Mouse (Mus musculus): ENCODE measurements around the gene Gast. TPM values are rescaled to one million over a fixed set of nuclear protein-coding genes. Genes with fewer than 3 reads are reported as not detected.

Gene Gast
- total and polyA plus RNA-seq, 2 experiments from 2014 or later = not detected

DNA sequence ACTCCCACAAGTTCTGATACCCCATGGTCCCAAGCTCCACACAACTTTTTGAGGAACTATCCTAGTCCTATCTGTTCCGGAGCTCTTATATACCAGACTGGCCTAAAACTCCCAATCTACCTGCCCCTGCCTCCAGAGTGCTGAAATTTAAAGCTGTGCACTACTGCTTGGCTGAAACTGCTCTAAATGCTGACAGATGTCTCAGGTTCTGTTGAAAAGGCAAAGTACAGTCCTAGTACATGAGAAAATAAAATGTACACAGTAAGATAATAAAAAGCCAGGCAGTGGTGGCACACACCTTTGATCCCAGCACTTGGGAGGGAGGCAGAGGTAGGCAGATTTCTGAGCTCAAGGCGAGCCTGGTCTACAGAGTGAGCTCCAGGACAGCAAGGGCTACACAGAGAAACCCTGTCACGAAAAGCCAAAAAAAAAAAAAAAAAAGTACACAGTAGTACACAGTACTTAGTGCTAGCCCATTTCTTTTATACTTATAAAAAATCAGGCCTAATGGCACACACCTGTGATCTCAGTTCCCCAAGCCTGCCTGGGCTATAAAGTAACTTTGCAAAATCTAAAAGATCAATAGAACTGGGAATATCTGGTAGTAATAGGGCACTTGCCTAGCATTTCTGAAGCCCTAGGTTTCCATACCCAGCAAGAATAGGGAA is 11.5 kb upstream of the Gast start:
- Histone ChIP-seq H3K9me3 (replicated peaks; ENCODE audit: control insufficient read depth, low read length) (no peaks in the 10 kb centered on the region), H3K9ac (replicated peaks; ENCODE audit: low read depth, low read length) (no peak overlapping the region), H3K27me3 (ENCODE audit: control insufficient read depth, insufficient read depth, low read length) (no peaks in the 10 kb centered on the region), H3K36me3 (replicated peaks; ENCODE audit: control insufficient read depth, insufficient read depth, low read length) (peaks cover 23% of the 10 kb centered on the region), H3K4me3 (ENCODE audit: low read depth, low read length) (no peak overlapping the region), H3K4me2 (ENCODE audit: low read depth, low read length) (no peak overlapping the region), H3K27ac (ENCODE audit: low read depth) (no peak overlapping the region), H3K4me1 (ENCODE audit: control insufficient read depth, insufficient read depth) (peaks cover 5% of the 10 kb centered on the region; the same call in 1 of the 2 replicates)
- TF ChIP-seq CTCF (IDR thresholded peaks at IDR 0.05; ENCODE audit: low read depth) (no peak), EP300 (IDR thresholded peaks at IDR 0.05; ENCODE audit: low read depth) (peak; percentile 24; the same call in 1 of the 2 replicates)
- DNase-seq (ENCODE audit: low spot score) (no peak), ATAC-seq (ENCODE audit: insufficient read depth, low read depth) (no peak)
- 64% methylated on average over 3 of the region's 3 CpGs for WGBS

- no peaks in the 10 kb centered on the region for H3K9me3 ChIP-seq (replicated peaks; ENCODE audit: control insufficient read depth, low read length)
- no peak overlapping the region for H3K27ac ChIP-seq (ENCODE audit: low read depth)
- 18% methylated on average over 3 of the region's 3 CpGs for WGBS
- DNase-seq (ENCODE audit: low spot score) (peak; percentile 67), ATAC-seq (ENCODE audit: insufficient read depth, low read depth) (no peak)
- peaks cover 5% of the 10 kb centered on the region; the same call in 1 of the 2 replicates for H3K4me1 ChIP-seq (ENCODE audit: control insufficient read depth, insufficient read depth)
- H3K27me3 ChIP-seq (ENCODE audit: control insufficient read depth, insufficient read depth, low read length) = no peaks in the 10 kb centered on the region
- peaks cover 23% of the 10 kb centered on the region for H3K36me3 ChIP-seq (replicated peaks; ENCODE audit: control insufficient read depth, insufficient read depth, low read length)
- no peak for TF ChIP-seq EP300 (IDR thresholded peaks at IDR 0.05; ENCODE audit: low read depth)
- peak; percentile 76 for TF ChIP-seq CTCF (IDR thresholded peaks at IDR 0.05; ENCODE audit: low read depth)
- no peak overlapping the region for H3K9ac ChIP-seq (replicated peaks; ENCODE audit: low read depth, low read length)
- H3K4me3 ChIP-seq (ENCODE audit: low read depth, low read length) = no peak overlapping the region
- no peak overlapping the region for H3K4me2 ChIP-seq (ENCODE audit: low read depth, low read length)
These were observed 10.6 kb upstream of the Gast start for GRCm38 (mm10) chr11:100323578-100323977.

DNA sequence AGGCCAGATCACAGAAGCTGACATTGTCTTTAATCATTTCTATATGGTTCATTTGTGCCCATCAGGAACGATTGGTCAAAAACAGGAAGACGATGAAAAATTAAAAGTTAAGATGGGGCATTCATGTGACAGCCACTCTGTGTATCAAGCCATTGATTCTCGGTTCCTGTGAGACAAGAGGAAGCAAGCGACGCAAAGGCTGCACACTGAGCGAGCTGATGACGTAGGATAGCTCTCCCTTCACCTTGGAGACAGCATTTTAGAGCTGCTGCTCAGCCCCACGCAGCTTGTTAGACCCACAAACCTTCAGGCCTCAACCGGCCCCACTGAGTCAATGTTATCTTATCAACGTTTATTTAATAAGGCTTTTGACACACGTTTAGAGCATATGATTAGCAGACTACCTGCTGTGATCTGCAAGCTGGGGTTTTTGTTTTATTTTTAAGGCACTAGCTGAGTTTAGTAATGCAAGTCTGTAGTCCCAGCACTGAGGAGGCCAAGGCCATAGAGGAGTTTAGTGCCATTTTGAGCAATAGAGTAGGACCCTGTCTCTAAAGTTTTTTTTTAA is 9.1 kb upstream of the Gast start:
- H3K27me3 ChIP-seq (ENCODE audit: control insufficient read depth, insufficient read depth, low read length) = no peaks in the 10 kb centered on the region
- no peaks in the 10 kb centered on the region for H3K9me3 ChIP-seq (replicated peaks; ENCODE audit: control insufficient read depth, low read length)
- ATAC-seq (ENCODE audit: insufficient read depth, low read depth) (no peak), DNase-seq (ENCODE audit: low spot score) (no peak)
- peaks cover 23% of the 10 kb centered on the region for H3K36me3 ChIP-seq (replicated peaks; ENCODE audit: control insufficient read depth, insufficient read depth, low read length)
- H3K4me2 ChIP-seq (ENCODE audit: low read depth, low read length) = no peak overlapping the region
- no peak overlapping the region for H3K4me3 ChIP-seq (ENCODE audit: low read depth, low read length)
- 72% methylated on average over 11 of the region's 11 CpGs for WGBS
- peaks cover 5% of the 10 kb centered on the region; the same call in 1 of the 2 replicates for H3K4me1 ChIP-seq (ENCODE audit: control insufficient read depth, insufficient read depth)
- no peak overlapping the region for H3K27ac ChIP-seq (ENCODE audit: low read depth)
- no peak overlapping the region for H3K9ac ChIP-seq (replicated peaks; ENCODE audit: low read depth, low read length)
- TF ChIP-seq EP300 (IDR thresholded peaks at IDR 0.05; ENCODE audit: low read depth) (no peak), CTCF (IDR thresholded peaks at IDR 0.05; ENCODE audit: low read depth) (no peak)

DNA sequence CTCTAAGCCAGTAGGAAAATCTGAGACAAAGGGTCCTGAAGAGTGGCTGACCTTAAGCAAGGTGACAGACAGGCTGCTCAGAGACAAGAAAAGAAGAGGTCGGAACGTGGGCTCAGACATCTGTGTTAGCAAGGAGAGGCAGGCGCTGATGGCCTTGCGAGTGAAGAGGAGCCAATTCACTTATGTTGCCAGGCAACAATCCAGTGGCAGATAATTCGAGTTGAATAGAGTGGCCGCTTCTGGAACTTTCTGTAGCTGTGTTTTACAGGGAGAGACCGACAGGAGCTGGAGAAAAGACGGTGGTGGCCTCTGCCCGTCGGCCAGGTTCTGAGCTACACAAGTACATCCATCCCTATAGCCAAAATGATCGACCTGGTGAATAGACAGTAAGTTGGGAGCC is 6.9 kb upstream of the Gast start:
- ATAC-seq (ENCODE audit: insufficient read depth, low read depth) = no peak
- Histone ChIP-seq H3K27ac (ENCODE audit: low read depth) (no peak overlapping the region), H3K4me1 (ENCODE audit: control insufficient read depth, insufficient read depth) (0 out of 2 replicates have a peak, but pooled peaks cover 5% of the 10 kb centered on the region), H3K9ac (replicated peaks; ENCODE audit: low read depth, low read length) (no peak overlapping the region), H3K27me3 (ENCODE audit: control insufficient read depth, insufficient read depth, low read length) (no peaks in the 10 kb centered on the region), H3K4me3 (ENCODE audit: low read depth, low read length) (no peak overlapping the region), H3K9me3 (replicated peaks; ENCODE audit: control insufficient read depth, low read length) (no peaks in the 10 kb centered on the region), H3K36me3 (replicated peaks; ENCODE audit: control insufficient read depth, insufficient read depth, low read length) (peaks cover 7% of the 10 kb centered on the region), H3K4me2 (ENCODE audit: low read depth, low read length) (no peak overlapping the region)
- 30% methylated on average over 11 of the region's 11 CpGs for WGBS
- peak; percentile 65 for DNase-seq (ENCODE audit: low spot score)
- TF ChIP-seq CTCF (IDR thresholded peaks at IDR 0.05; ENCODE audit: low read depth) (no peak), EP300 (IDR thresholded peaks at IDR 0.05; ENCODE audit: low read depth) (no peak)

- no peak for DNase-seq (ENCODE audit: low spot score)
- 67% methylated on average over 6 of the region's 6 CpGs for WGBS
These were observed 6.4 kb upstream of the Gast start for GRCm38 (mm10) chr11:100327761-100328160.

More at GRCm38 (mm10) chr11:100327761-100328160, 6.4 kb upstream of the Gast start:
- no peak for ATAC-seq (ENCODE audit: insufficient read depth, low read depth)
- H3K9me3 ChIP-seq (replicated peaks; ENCODE audit: control insufficient read depth, low read length) = no peaks in the 10 kb centered on the region
- no peak overlapping the region for H3K27ac ChIP-seq (ENCODE audit: low read depth)
- H3K4me2 ChIP-seq (ENCODE audit: low read depth, low read length) = no peak overlapping the region
- peaks cover 3% of the 10 kb centered on the region; the same call in 1 of the 2 replicates for H3K36me3 ChIP-seq (replicated peaks; ENCODE audit: control insufficient read depth, insufficient read depth, low read length)
- no peak overlapping the region for H3K4me3 ChIP-seq (ENCODE audit: low read depth, low read length)
- no peak for TF ChIP-seq EP300 (IDR thresholded peaks at IDR 0.05; ENCODE audit: low read depth)
- no peaks in the 10 kb centered on the region for H3K27me3 ChIP-seq (ENCODE audit: control insufficient read depth, insufficient read depth, low read length)
- no peak overlapping the region for H3K9ac ChIP-seq (replicated peaks; ENCODE audit: low read depth, low read length)
- H3K4me1 ChIP-seq (ENCODE audit: control insufficient read depth, insufficient read depth) = 0 out of 2 replicates have a peak, but pooled peaks cover 5% of the 10 kb centered on the region

Data from heart, postnatal 0 days (tissue).